Comparison of ENCODE assay signal across 9 mouse cellular contexts in the genomic region with DNA sequence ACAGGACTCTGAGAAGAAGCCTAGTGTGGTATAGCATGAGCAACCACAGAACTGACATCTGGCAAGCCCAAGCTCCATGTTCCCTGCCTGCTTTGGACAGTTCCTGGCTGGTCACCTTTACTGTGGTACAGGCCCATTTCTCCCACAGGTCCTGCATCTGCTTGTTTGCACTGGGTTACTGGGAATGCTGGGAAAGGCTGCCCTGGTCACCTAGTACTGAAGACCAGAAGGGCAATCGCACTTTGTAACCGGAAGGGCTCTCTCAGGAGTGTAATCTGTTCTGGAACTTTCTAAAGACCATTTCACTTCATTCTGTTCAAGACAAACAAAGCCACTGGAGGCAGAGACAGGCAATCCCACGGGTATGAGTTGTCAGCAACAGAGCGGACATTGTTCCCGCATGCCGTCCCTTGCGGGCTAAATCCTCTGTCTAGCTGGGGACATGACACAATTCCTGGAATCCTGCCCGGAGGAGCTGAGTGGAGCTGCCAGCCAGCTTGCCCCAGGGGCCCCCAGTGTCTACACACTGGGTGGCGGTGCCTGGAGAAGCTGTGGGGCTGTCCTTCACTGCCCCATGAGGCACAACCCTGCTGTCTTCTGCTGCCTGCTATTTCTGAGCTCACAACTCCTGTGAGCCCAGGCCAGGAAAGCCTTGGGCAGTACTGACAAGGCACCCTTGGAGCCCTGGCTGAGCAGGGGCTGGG. TPM values are rescaled to one million over a fixed set of nuclear protein-coding genes. Genes with fewer than 3 reads are reported as not detected.
DNase-seq lines count a peak whose midpoint lies in the region; ATAC-seq and TF ChIP-seq lines count a peak whose summit lies in the region.
"Had no signal": no experiment of that assay in that cellular context is flagged by ENCODE, and none has a peak within 500 bp of the region (broad histone marks: within the 10 kb centered on the region; RNA-seq: fewer than 3 reads in every experiment).

No protein-coding gene starts in this region.

- peaks cover 14% of the 10 kb centered on the region for H3K4me1 ChIP-seq in neural tube, embryonic 12.5 days
- H3K4me1 ChIP-seq in heart, embryonic 15.5 days (replicated peaks) = peaks cover 19% of the 10 kb centered on the region
- H3K4me1 ChIP-seq in stomach, postnatal 0 days (replicated peaks; ENCODE audit: control insufficient read depth, insufficient read depth) = no peaks in the 10 kb centered on the region

- no peak for TF ChIP-seq CTCF in stomach, postnatal 0 days (IDR thresholded peaks at IDR 0.05; ENCODE audit: low read depth)

- H3K9me3 ChIP-seq in neural tube, embryonic 12.5 days = no peaks in the 10 kb centered on the region
- no peaks in the 10 kb centered on the region for H3K9me3 ChIP-seq in heart, embryonic 15.5 days (replicated peaks)
- no peaks in the 10 kb centered on the region for H3K9me3 ChIP-seq in stomach, postnatal 0 days (ENCODE audit: control insufficient read depth, low read length)

- H3K4me3 ChIP-seq in neural tube, embryonic 12.5 days = no peak overlapping the region
- H3K4me3 ChIP-seq in heart, embryonic 15.5 days = no peak overlapping the region
- H3K4me3 ChIP-seq in stomach, postnatal 0 days (ENCODE audit: low read depth, low read length) = no peak overlapping the region

- no peak overlapping the region for H3K9ac ChIP-seq in neural tube, embryonic 12.5 days
- no peak overlapping the region for H3K9ac ChIP-seq in heart, embryonic 15.5 days
- H3K9ac ChIP-seq in stomach, postnatal 0 days (ENCODE audit: low read length) = 0 out of 2 replicates have a peak overlapping the region, but pooled peaks have one; percentile 27

- no peaks in the 10 kb centered on the region for H3K36me3 ChIP-seq in neural tube, embryonic 12.5 days
- no peaks in the 10 kb centered on the region for H3K36me3 ChIP-seq in heart, embryonic 15.5 days
- no peaks in the 10 kb centered on the region for H3K36me3 ChIP-seq in stomach, postnatal 0 days (ENCODE audit: control insufficient read depth, insufficient read depth, low read length)

- peak; percentile 53; the same call in 1 of the 2 replicates for ATAC-seq in neural tube, embryonic 12.5 days (ENCODE audit: low FRiP score, low read depth)
- peak; percentile 78 for ATAC-seq in heart, embryonic 15.5 days (replicated peaks; ENCODE audit: insufficient number of reproducible peaks, insufficient read depth, low FRiP score, low read depth)
- ATAC-seq in stomach, postnatal 0 days (ENCODE audit: low FRiP score, low TSS enrichment) = peak; percentile 35; the same call in 1 of the 2 replicates
- ATAC-seq in megakaryocyte-erythroid progenitor cell, adult 5-6 weeks (replicated peaks; ENCODE audit: low FRiP score, low TSS enrichment, poor library complexity, severe bottlenecking) = no peak

- H3K4me2 ChIP-seq in neural tube, embryonic 12.5 days (replicated peaks) = no peak overlapping the region
- H3K4me2 ChIP-seq in heart, embryonic 15.5 days = peak overlapping the region; percentile 36
- H3K4me2 ChIP-seq in stomach, postnatal 0 days (replicated peaks; ENCODE audit: low read depth) = no peak overlapping the region

- DNase-seq in neural tube, embryonic 10.5 days (ENCODE audit: extremely low spot score, low spot score) = no peak
- DNase-seq in fibroblast of lung, adult 2 months (ENCODE audit: low read depth) = peak; percentile 12
- peak; percentile 11 for DNase-seq in layer of hippocampus, adult 9-10 months (ENCODE audit: low spot score)
- peak; percentile 35 to 58 for DNase-seq in lung, postnatal 4 days
- DNase-seq in stomach, postnatal 0 days (ENCODE audit: low spot score) = peak; percentile 67

- H3K27me3 ChIP-seq in neural tube, embryonic 12.5 days (replicated peaks) = no peaks in the 10 kb centered on the region
- H3K27me3 ChIP-seq in heart, embryonic 15.5 days = no peaks in the 10 kb centered on the region
- H3K27me3 ChIP-seq in stomach, postnatal 0 days (ENCODE audit: control insufficient read depth, insufficient read depth, low read length) = no peaks in the 10 kb centered on the region

- H3K27ac ChIP-seq in neural tube, embryonic 12.5 days = no peak overlapping the region
- peak overlapping the region; percentile 51 for H3K27ac ChIP-seq in heart, embryonic 15.5 days
- H3K27ac ChIP-seq in stomach, postnatal 0 days (replicated peaks) = 0 out of 2 replicates have a peak overlapping the region, but pooled peaks have one; percentile 13

- WGBS in neural tube, embryonic 12.5 days = 53% methylated on average over 9 of the region's 9 CpGs
- 20% methylated on average over 9 of the region's 9 CpGs for WGBS in heart, embryonic 15.5 days
- 35% methylated on average over 9 of the region's 9 CpGs for WGBS in stomach, postnatal 0 days

- no peak for TF ChIP-seq EP300 in stomach, postnatal 0 days (optimal IDR thresholded peaks at IDR 0.05)

RNA-seq across cellular contexts. Expression of gene Shank2, which starts 36.4 kb away (rescaled TPM):
- polyA plus RNA-seq in neural tube, embryonic 12.5 days (2016; fragmentation: Nextera tagmentation; extraction: Ambion mirVana) = 3.3 and 3.9 TPM in 2 replicates
- 0.50 and 0.81 TPM in 2 replicates for polyA plus RNA-seq in heart, embryonic 15.5 days (2015; fragmentation: Nextera tagmentation; extraction: Ambion mirVana)
- polyA plus RNA-seq in stomach, postnatal 0 days (2015; fragmentation: Nextera tagmentation; extraction: Ambion mirVana) = 0.68 and 0.69 TPM in 2 replicates
- total RNA-seq in megakaryocyte-erythroid progenitor cell, adult 5-6 weeks (2014; fragmentation: Nextera tagmentation) = not detected in 2 replicates
- total RNA-seq in megakaryocyte-erythroid progenitor cell, adult 5-6 weeks (2017) = not detected in 2 replicates
- total RNA-seq: MEL had no signal
